Mouse (Mus musculus) ovary, postnatal 14 days (tissue): ENCODE data around the gene Tmem131l.
"Not testable (repeated sequence)": the region's sequence is repeated elsewhere in the genome, so short reads cannot be mapped to it uniquely, and the experiment has no call there.

Source experiments
- DNase-seq: peaks from one replicate; pipeline ENCODE4 v3.0.0; 2022; ENCODE audit warnings: low spot score

Gene Tmem131l

GRCm38 (mm10) chr3:83915102-83915501, 124.9 kb downstream of the Tmem131l start:
- DNase-seq = no peak

- no peak for DNase-seq
These were observed 129.3 kb downstream of the Tmem131l start for GRCm38 (mm10) chr3:83910707-83911106.

DNA sequence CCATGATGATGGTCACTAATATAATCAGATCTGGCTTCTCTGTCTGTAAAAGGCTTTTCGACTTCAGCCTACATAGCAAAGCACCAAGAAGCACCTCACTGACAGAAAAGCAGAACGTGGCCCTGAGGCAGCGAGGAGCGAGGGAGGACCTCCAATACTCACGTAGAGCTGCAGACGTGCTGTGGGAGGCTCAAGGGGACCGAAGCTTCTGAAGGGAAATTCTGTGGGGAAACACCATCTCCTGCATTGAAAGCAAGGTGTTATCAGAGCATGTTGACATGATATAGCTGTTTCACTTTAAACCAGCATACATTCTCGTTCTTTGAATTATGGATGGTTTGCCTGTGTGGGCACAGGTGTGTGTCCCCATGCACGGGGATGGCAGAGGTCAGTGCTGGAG, 133.8 kb downstream of the Tmem131l start:
- DNase-seq = no peak

GRCm38 (mm10) chr3:83905161-83905560, 134.8 kb downstream of the Tmem131l start:
- DNase-seq = no peak

GRCm38 (mm10) chr3:83904176-83904958, 135.6 kb downstream of the Tmem131l start:
- DNase-seq = no peak

GRCm38 (mm10) chr3:83902943-83903342, 137.0 kb downstream of the Tmem131l start:
- no peak for DNase-seq

DNA sequence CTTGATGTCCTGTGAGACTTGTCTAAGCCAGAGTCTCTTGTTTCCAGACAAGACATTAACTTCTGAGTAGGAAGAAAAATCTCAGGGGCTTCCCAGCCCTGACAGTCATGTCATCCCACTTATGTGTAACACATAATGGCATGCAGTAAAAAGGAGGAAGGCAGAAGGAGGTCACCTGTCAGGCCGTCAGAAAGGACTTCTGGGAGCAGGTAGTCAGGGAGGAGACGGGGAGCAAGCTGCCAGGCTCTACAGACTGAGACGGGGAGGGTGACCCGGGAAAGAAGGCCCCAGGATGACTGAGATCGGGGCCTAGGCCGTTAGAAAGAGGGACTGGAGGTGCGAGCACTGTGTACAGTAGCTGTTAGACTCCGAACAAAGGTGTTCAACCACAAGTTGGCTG, 137.5 kb downstream of the Tmem131l start:
- no peak for DNase-seq

- DNase-seq = no peak
These were observed 139.1 kb downstream of the Tmem131l start for GRCm38 (mm10) chr3:83900756-83901373.

DNA sequence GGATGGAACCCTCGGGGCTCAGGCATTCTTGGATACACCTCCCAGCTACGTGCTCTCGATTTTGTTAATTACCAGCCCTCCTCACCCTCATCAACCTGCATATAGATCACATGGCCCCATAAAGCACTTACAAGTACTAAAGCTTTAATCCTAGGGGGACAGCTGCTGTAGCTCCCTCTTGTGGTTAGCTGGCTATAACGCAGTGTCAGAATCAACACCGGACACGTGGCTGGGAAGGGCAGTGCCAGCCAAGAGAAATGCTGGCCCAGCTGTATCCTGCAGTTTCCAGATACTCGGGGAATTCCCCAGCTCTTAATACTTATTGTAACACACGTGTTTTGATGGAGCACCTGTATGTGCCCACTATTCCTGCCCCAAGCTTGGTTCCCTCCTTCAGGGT, 140.4 kb downstream of the Tmem131l start:
- peak; percentile 65 for DNase-seq

DNA sequence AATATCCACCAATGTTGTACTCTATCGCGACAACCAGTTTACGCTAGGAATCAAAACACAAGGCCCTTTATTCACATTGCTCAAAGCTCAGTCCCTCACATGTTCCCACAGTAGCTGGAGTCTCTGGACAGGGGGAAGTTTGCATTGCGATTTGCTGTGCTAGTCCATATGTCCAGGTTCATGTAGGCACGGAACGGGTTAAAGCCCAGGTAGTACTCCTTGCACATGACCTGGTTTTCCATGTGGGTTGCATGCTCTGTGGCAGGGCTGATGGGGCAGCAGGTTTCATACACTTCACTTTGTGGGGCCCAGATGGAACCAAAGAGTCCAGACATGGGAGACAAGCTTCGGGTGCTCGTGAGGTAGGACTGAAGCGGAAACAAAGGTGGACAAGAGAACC, 141.7 kb downstream of the Tmem131l start:
- no peak for DNase-seq

GRCm38 (mm10) chr3:83895811-83896210, 144.2 kb downstream of the Tmem131l start:
- DNase-seq = no peak

DNA sequence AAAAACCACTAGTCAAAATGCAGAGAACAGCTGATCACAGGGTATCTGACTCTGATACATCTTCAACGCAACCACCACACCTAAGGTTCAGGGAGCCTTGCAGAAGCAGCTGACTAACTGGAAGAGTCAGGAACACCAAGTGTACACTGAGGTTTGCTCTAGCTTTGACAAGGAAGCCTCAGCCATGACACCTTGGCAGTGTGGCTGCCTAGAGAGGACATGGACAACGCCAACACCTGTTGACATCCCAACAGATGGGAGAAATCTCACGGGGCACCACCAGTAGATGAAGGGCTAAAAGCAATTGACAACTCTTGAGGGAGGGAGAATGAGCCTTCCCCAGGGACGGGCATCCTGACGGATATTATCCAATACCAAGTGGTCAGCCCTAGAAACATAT, 144.9 kb downstream of the Tmem131l start:
- DNase-seq = no peak

GRCm38 (mm10) chr3:83885163-83885562, 154.8 kb downstream of the Tmem131l start:
- no peak for DNase-seq

DNA sequence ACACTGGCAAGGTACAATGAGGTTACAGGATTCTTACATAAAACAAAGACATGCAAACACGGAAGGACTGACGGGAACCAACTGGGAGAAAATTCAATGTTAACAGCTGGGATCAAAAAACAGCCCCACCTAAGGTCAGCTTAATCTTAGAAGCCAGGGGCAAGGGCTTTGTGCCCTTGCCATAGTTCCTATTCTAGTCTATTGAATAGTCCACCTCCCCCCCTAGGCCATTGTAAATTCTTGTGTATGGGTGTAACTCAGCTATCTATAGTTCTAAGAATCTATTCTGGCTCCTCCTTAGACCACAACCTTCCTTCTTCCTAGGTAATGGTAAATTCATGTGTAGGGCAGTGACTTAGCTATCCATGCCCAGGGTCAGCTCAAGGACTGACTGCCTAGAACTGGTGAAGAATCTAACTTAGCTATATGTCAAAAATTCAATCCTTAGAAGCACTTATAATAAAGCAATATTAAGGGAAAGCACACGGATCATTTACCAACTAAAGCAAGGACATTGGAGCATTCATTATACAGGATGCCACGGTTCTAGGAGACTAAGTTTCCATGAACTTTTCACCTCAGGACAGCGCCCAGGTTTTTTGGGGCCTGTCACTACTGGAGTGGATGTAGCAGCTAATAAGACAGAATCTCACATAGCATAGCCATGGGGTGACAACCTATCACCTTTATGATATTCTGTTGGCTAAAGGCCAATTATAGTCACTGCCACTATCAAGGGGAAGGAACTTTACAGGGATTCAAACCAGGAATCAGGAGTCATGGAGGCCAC, 160.5 kb downstream of the Tmem131l start:
- DNase-seq = not testable (repeated sequence)

DNA sequence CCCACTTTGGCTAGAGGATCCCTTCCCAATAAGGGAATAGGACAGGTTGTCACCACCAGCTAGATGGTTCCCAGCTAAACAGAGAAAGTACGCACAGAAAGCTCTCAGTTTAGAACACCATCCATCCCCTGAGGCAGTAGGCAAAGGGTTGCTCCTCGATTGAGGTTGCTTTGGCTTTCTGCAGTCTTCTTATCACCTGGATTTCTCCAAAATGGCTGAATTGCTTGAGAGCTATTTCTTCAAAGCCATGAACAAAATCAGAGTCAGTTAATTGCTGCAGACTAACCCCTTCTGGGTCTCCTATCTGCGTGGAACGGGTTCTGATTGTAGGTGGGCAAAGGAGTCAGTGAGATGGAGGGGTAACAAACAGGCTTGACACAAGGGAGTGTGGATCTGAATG, 161.2 kb downstream of the Tmem131l start:
- no peak for DNase-seq

DNA sequence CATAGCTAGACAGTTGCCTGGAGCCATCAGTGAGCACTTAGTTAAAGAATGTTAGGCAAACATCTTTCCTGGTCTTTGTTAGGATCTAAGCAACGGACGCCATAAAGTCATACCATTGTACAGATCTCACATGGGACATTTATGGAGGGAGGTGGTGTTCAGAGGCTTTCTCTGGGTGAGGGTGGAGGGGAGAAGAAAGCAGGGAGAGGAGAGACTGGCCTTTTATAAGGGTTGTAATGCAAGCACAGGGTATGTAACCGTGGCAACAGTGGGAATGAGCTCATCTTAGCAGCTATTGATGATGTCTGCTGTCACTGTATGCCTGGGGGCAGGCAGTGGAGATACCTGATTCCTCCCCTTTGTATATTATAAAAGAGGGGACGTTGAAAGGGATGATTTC, 163.7 kb downstream of the Tmem131l start:
- DNase-seq = no peak

DNA sequence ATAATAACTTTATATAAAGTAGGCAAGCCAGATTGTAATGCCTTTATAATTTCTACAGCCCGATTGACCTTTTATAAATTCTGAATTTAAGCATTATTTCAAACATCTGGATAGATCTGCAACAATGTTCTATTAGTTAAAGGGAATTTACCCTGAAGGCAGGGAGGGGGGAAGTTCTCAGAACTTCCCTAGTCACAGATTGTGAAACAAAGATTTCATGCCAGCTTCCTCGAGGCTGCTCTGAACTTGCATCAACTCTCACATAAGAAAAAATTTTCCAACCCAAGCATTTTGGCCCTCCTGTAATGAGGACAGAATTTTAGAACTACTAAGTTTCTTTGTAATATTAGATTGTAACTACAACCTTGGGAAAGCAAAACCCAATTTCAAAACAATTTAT, 164.9 kb downstream of the Tmem131l start:
- DNase-seq = not testable (repeated sequence)

- DNase-seq = not testable (repeated sequence)
These were observed 167.1 kb downstream of the Tmem131l start for GRCm38 (mm10) chr3:83872853-83873252.

DNA sequence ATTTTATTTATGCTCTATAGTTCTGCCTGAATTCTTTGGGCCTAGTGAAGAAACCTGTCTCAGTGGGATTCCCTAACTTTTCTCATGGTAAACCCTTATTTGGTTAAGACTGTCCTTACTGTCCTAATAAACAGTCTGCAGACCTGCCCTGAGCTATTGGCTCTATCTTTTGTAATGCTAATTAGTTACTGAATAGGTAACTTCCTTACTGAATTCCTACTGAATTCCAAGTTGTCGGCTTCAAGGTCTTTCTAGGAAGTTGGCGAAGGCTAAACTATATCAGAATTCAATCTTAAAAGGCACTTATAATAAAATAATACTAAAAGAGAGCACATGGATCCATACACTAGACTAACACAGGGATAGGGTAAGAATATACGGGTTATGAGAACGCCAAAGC, 168.0 kb downstream of the Tmem131l start:
- DNase-seq = not testable (repeated sequence)

- DNase-seq = not testable (repeated sequence)
These were observed 168.4 kb downstream of the Tmem131l start for GRCm38 (mm10) chr3:83871559-83871958.

DNA sequence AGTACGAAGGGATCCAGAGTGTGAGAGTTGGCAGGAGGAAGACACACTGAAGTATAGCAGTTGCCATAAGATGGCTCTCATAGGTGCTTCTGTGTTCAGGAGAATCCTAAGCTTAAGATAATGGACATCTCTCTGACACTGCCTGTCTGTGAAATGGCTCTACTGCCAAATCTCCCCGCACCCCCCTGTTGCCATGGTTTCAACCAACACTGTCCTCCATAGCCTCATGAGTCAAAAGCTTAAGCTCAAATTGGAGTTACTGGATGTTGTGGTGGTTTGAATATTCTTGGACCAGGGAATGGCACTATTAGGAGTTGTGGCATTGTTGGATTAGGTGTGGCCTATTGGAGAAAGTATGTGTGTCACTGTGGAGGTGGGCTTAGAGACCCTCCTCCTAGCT, 170.2 kb downstream of the Tmem131l start:
- no peak for DNase-seq

- not testable (repeated sequence) for DNase-seq
These were observed 172.9 kb downstream of the Tmem131l start for GRCm38 (mm10) chr3:83867026-83867425.

- no peak for DNase-seq
These were observed 174.8 kb downstream of the Tmem131l start for GRCm38 (mm10) chr3:83865216-83865615.
